Mouse (Mus musculus): Measurements from ENCODE around the gene Spg7.

The Spg7 gene

GRCm38 (mm10) chr8:123126193-123126816 lies 63.6 kb downstream of the Spg7 start:
- in situ Hi-C loops (cut with MboI, MseI), result loop anchor here in 1 of 2 experiments (10.0 kb wide), 1 partner anchor 58 kb away; the partner anchor contains the start of gene Dpep1

- in situ Hi-C loops (cut with MboI, MseI), result no loop called here
Measured at GRCm38 (mm10) chr8:123131041-123131440, 68.3 kb downstream of the Spg7 start.

- in situ Hi-C loops (cut with MboI, MseI), result no loop called here
Measured at GRCm38 (mm10) chr8:123132953-123133352, 70.2 kb downstream of the Spg7 start.

GRCm38 (mm10) chr8:123134149-123134713 lies 71.5 kb downstream of the Spg7 start:
- in situ Hi-C loops (cut with MboI, MseI), result no loop called here

- in situ Hi-C loops (cut with MboI, MseI), result no loop called here
Measured at GRCm38 (mm10) chr8:123135406-123135805, 72.7 kb downstream of the Spg7 start.

- in situ Hi-C loops (cut with MboI, MseI), result no loop called here
Measured at GRCm38 (mm10) chr8:123135806-123136205, 73.1 kb downstream of the Spg7 start.

GRCm38 (mm10) chr8:123136287-123136686 lies 73.5 kb downstream of the Spg7 start:
- in situ Hi-C loops (cut with MboI, MseI), result no loop called here

- in situ Hi-C loops (cut with MboI, MseI), result no loop called here
Measured at GRCm38 (mm10) chr8:123137645-123138077, 74.9 kb downstream of the Spg7 start.

GRCm38 (mm10) chr8:123138741-123139140 lies 76.0 kb downstream of the Spg7 start:
- in situ Hi-C loops (cut with MboI, MseI), result no loop called here

GRCm38 (mm10) chr8:123141741-123142462 lies 79.2 kb downstream of the Spg7 start:
- in situ Hi-C loops (cut with MboI, MseI), result loop anchor here in 1 of 2 experiments (5.0 kb wide), 1 partner anchor 45 kb away; the partner anchor contains the start of gene Dpep1

GRCm38 (mm10) chr8:123145279-123145678 lies 82.5 kb downstream of the Spg7 start:
- in situ Hi-C loops (cut with MboI, MseI), result loop anchor here in 1 of 2 experiments (5.0 kb wide), 1 partner anchor 47 kb away; no protein-coding TSS in a partner anchor

- in situ Hi-C loops (cut with MboI, MseI), result loop anchor here in 1 of 2 experiments (5.0 kb wide), 1 partner anchor 46 kb away; no protein-coding TSS in a partner anchor
Measured at GRCm38 (mm10) chr8:123146390-123146789, 83.6 kb downstream of the Spg7 start.

Data from T-helper 17 cell (primary cell).